Mouse (Mus musculus) fibroblast of lung, adult 2 months (primary cell): ENCODE results near the gene Gm11237.
"Not testable (repeated sequence)": the region's sequence is repeated elsewhere in the genome, so short reads cannot be mapped to it uniquely, and the experiment has no call there.

ENCODE experiments used
- DNase-seq: peaks from one replicate; pipeline ENCODE4 v3.0.0-alpha.2; 2011; ENCODE audit warnings: low read depth

Gm11237 gene

DNA sequence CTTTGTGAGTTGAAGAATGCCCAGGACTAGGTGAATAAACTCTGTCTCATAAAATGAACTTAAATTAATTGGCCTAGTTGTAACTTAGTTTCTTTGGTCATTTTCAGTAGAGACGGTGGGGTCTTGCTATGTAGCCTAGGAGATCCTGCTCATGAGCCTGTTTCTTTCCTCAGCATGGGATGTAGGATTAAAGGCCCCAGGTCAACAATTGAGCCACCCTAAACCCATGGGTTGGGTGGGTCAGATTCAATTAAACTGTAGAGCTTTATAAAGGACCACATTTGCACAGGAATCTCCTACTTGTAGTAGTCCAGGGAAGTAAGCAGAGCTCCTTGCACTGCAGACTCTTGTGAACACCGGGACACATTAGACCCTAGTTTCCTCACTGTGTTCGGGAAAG is at the start of gene Gm11237:
Gm11237 (plus strand) TSS at position 301 of the 400 bp plus-strand sequence.
- not testable (repeated sequence) for DNase-seq

DNA sequence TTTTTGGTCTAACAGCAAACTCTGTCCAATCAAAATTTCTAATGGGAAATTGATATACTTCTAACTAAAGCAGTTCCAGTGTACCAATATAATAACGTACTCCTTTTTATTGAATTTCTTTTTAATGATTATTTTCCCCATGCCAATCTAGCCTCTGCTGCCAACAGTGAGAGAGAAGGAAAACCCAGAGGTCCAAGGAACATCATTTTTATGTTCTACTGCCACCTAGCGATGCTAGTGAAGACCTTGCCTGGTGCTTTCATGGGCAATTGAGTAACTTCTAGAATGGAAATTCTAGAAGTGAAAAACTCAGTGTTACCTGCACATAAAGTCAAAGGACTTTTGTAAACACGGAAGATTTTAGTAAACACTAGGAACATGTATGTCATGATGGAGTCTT is 23.5 kb upstream of the Gm11237 start:
- DNase-seq: no peak

DNA sequence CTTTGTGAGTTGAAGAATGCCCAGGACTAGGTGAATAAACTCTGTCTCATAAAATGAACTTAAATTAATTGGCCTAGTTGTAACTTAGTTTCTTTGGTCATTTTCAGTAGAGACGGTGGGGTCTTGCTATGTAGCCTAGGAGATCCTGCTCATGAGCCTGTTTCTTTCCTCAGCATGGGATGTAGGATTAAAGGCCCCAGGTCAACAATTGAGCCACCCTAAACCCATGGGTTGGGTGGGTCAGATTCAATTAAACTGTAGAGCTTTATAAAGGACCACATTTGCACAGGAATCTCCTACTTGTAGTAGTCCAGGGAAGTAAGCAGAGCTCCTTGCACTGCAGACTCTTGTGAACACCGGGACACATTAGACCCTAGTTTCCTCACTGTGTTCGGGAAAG is 15.2 kb upstream of the Gm11237 start, which contains the start of gene Gm11238:
Gm11238 (plus strand) TSS at position 301 of the 400 bp plus-strand sequence.
- DNase-seq: not testable (repeated sequence)

DNA sequence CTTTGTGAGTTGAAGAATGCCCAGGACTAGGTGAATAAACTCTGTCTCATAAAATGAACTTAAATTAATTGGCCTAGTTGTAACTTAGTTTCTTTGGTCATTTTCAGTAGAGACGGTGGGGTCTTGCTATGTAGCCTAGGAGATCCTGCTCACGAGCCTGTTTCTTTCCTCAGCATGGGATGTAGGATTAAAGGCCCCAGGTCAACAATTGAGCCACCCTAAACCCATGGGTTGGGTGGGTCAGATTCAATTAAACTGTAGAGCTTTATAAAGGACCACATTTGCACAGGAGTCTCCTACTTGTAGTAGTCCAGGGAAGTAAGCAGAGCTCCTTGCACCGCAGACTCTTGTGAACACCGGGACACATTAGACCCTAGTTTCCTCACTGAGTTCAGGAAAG is 15.0 kb downstream of the Gm11237 start, which contains the start of gene Gm11236:
Gm11236 (plus strand) TSS at position 301 of the 400 bp plus-strand sequence.
- DNase-seq: not testable (repeated sequence)

DNA sequence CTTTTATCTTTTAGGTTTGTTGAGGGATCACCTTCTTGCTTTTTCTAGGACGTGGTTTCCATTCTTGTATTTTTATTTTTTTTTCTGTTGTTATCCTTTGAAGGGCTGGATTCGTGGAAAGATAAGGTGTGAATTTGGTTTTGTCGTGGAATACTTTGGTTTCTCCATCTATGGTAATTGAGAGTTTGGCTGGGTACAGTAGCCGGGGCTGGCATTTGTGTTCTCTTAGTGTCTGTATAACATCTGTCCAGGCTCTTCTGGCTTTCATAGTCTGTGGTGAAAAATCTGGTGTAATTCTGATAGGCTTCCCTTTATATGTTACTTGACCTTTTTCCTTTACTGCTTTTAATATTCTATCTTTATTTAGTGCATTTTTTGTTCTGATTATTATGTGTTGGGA is 39.1 kb downstream of the Gm11237 start:
- DNase-seq: not testable (repeated sequence)

DNA sequence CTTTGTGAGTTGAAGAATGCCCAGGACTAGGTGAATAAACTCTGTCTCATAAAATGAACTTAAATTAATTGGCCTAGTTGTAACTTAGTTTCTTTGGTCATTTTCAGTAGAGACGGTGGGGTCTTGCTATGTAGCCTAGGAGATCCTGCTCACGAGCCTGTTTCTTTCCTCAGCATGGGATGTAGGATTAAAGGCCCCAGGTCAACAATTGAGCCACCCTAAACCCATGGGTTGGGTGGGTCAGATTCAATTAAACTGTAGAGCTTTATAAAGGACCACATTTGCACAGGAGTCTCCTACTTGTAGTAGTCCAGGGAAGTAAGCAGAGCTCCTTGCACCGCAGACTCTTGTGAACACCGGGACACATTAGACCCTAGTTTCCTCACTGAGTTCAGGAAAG is 45.3 kb downstream of the Gm11237 start, which contains the start of gene Gm11239:
Gm11239 (plus strand) TSS at position 301 of the 400 bp plus-strand sequence.
- not testable (repeated sequence) for DNase-seq
